Mouse (Mus musculus) left cerebral cortex, adult 18-20 months (tissue): ENCODE results near the gene Rictor. TPM values are rescaled to one million over a fixed set of nuclear protein-coding genes. Genes with fewer than 3 reads are reported as not detected.
"Not testable (repeated sequence)": the region's sequence is repeated elsewhere in the genome, so short reads cannot be mapped to it uniquely, and the experiment has no call there.

Experiments
- DNase-seq, 2 experiments: peaks; one replicate each; pipeline ENCODE4 v3.0.0; 2021 to 2022; ENCODE audit warnings: low spot score in 2 of 2, mixed read lengths in 1 of 2
- total RNA-seq, 2 experiments: library from RNA; stranded (reverse); gene quantifications; 2 replicates each; pipeline ENCODE4 v1.2.3; 2021

Rictor gene
- total RNA-seq, 2 experiments from 2014 or later, result 41.4 to 44.1 TPM

DNA sequence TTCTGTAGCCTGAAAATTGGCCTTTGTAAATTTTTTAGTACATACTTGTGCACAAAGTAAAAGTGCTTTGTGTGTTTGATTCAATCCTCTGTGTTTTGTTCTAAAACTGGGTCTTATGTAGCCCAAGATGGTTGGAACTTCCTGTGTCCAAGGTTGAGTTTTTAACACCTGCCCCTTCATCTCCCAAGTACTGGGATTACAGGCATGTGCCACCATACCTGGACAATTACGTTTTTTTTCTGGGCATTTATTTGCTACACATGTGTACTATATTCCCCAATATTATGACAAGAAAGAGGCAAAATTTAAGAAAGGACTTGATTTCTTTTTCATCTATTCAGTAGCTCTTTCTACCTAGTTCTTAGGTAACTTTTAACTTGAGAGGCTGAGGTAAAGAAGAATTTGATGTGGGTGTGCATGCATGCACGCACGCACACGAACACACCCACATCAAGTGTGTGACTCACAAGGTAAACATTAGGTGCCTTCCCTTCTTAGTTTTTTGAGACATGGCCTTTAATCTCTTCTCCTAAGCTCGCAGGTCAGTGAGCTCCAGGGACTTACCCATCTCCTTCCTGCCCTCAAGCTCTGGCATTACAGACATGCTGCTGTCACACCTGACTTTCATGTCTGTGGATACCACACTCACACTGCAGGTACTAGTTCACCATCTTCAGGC is 18.1 kb downstream of the Rictor start:
- DNase-seq, result no peak

DNA sequence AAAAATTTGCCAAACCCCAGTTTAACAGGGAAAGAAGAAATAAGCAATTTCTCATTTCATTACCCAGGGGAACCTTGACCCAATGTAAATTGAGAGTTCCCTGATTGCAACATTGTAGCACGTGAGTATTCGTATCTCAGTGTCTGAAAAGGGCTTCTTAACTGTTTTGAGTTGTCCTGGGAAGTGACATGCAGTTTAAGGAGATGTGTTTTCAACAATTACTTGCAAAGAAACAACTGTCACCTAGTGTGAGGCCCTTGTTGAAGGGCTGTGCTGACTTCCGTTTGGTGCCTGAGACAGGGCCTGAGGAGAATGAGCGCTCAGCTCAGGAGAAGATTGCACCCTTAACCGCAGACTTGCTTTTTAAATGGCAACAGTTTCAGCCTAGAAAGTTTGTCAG is 24.9 kb downstream of the Rictor start:
- no peak for DNase-seq

DNA sequence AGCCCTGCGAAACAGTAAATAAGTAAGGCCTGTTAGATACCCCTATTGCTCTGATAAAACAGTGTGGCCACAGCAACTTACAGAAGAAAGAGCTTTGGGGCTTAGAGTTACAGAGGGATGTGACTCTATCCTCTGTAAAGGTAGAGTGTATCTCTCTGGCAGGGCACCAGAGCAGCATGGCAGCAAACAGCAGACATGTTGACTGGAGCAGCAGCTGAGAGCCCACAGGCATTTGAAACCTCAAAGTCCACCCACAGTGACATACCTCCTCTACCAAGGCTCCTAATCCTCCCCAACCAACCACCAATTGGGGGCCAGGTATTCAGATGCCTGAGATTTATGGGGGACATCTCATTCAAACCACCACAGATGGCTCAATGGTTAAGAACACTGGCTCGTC is 31.0 kb downstream of the Rictor start:
- no peak for DNase-seq

DNA sequence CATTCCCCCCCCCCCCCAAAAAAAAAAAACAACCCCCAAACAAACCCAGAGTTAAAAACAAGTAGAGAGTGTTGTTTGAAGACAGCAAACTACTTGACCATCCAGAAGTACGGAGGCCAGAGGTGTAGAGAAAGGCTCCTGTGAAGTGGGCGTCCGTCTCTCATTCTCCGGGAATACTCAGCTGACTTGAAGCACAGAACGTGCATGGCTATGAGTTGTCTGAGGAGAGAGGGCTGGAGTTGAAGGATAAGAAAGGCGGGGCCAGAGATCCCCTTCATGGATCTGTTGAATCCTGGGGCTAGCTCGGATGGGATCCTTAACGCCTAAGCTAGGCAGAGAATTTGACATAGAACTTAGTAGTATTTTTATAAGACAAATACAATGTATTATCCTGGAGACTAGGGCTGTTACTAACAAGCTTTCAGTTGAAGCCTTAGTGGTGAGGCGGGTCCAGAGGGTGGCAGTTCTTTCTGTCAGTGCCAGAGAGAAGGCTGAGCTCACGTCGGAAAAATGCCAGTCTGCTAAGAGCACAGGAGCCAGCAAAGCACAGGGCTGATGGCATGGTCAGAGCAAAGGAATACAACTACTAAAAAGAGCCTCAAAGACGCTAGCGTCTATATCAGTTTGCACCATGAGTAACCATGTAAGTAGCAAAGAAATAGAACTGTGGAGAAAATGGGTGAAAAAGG is 34.3 kb downstream of the Rictor start:
- DNase-seq, result no peak

DNA sequence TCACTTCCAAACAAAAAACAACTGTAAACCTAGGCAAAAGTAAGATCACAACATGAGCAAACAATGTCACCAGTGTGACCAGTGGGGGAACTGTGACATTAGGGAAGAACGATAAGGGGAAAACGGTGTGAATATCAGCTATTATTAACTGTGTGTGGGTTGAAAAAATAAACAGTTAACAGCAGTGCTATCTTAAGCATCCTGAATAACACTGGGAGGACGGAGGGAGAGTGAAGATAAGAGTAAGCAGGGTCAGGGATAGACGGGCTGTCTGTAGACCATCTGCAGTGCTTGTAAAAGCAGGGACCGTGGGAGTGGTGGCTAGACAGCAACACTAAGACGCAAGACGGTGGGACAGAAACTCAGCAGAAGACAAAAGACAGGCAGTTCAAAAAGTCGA is 35.5 kb downstream of the Rictor start:
- no peak for DNase-seq

- not testable (repeated sequence) for DNase-seq
Observed at GRCm38 (mm10) chr15:6746301-6746983, 38.3 kb downstream of the Rictor start.

DNA sequence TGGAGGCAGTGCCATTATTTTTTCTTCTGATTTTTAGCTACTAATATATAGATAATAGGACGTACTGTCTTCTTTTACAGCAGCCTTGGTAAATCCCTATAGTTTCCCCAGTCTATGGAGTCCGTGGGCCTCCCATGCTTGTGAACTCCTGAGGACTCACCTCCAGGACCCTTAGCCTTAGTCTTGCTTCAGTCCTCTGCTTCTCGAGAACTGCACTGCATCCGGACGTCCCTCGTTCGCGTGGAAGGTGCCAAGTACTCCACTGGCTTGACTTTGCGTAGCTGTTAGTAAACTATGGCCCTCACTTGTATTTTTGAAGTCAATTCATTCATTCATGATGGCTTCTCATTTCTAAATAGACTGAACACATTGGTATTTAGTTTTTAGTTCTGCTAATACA is 38.8 kb downstream of the Rictor start:
- DNase-seq, result no peak

DNA sequence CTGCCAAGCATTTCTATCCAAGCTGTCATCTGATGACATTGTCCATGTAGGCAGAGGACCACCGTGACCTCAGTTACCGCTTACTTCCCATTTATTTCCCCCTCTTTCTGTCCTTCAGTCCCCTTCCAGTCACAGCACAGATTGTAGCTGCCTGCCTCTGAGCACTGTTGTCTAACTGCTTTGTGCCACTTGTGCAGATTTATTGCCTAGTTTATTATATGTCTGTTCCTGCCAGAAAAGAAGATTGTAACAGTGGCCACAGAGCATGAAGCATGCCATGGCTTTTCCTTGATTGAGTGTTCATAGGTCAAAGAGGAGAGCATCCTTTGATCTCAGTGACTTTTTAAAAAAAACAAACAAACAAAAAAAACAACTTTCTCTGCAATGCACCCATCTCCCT is 46.2 kb downstream of the Rictor start:
- DNase-seq, result no peak

DNA sequence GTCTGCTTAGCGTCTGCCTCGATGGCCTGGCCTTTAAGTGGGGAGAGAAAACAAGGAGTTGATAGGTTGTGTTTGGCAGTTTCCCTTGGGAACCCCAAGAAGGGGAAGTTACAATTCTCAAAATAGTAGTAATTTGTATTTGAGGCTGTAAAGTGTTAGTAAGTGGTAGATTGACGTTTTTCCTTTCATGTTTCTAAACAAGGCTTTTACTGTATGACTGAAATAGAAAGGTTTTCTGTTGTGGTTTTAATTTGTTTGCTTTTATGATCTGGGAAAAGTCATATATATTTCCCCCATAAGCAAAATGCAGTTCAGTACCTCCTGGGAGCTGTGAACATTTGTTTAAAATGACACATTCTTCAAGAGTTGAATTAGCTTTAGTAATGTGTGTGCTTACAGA is 64.1 kb downstream of the Rictor start:
- no peak for DNase-seq

DNA sequence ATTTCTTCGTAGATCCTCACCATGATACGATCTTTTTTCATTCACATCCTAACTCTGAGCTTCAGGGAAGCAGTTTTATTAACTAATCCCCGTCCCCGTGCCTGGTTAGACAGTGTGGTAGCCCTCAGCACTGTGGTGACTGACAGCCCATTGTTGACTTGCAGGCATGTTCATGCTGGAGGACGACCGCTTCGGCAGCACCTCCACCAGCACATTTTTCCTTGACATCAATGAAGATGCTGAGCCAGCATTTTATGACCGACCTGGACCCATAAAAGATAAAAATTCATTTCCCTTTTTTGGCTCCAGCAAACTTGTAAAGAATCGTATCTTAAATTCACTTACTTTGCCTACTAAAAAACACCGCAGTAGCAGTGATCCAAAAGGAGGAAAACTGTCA is 78.0 kb downstream of the Rictor start:
- DNase-seq, result no peak

GRCm38 (mm10) chr15:6787236-6787635 is 79.1 kb downstream of the Rictor start:
- no peak for DNase-seq

- DNase-seq, result no peak
Observed at GRCm38 (mm10) chr15:6790011-6790410, 81.8 kb downstream of the Rictor start.

GRCm38 (mm10) chr15:6791648-6792047 is 83.5 kb downstream of the Rictor start:
- no peak for DNase-seq

GRCm38 (mm10) chr15:6792846-6793245 is 84.7 kb downstream of the Rictor start:
- no peak for DNase-seq

GRCm38 (mm10) chr15:6801212-6801611 is 93.0 kb downstream of the Rictor start:
- DNase-seq, result not testable (repeated sequence)

DNA sequence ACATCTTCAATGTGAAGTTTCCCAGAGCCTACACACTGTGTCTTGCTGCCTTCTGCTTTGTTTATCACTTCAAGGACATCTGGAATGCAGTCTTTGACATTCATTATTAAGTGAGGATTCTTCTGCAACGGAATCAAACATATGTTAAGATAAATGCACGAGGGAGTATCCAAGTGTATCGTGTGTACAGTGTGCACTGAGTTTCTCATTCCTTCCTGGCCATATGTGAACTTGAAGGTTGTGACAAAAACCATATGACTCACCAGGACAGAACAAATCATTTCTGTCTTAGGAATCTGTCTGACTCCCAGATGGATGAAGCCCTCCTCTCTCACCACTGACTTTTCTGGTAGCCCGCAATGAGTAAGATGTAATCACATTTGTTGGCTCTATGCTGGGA is 107.6 kb downstream of the Rictor start:
- DNase-seq, result no peak

GRCm38 (mm10) chr15:6840199-6840598 is 132.0 kb downstream of the Rictor start:
- DNase-seq, result no peak

- no peak for DNase-seq
Observed at GRCm38 (mm10) chr15:6849851-6850250, 141.7 kb downstream of the Rictor start.
